Mouse (Mus musculus) ES-Bruce4 (cell line): Measurements from ENCODE around the gene Fbxl17.

Experiments used
- CTCF ChIP-seq: IDR thresholded peaks from one replicate; pipeline ENCODE4 v1.8.1; 2011; ENCODE audit warnings: low read depth, low read length
- EP300 ChIP-seq: IDR thresholded peaks from 2 replicates; pipeline ENCODE4 v1.6.1; 2011; ENCODE audit warnings: low read depth, low read length; ENCODE audit not compliant: insufficient read depth
- POLR2A ChIP-seq: IDR thresholded peaks from one replicate; pipeline ENCODE4 v1.8.1; 2011; ENCODE audit warnings: low read length; ENCODE audit not compliant: insufficient read depth

DNA sequence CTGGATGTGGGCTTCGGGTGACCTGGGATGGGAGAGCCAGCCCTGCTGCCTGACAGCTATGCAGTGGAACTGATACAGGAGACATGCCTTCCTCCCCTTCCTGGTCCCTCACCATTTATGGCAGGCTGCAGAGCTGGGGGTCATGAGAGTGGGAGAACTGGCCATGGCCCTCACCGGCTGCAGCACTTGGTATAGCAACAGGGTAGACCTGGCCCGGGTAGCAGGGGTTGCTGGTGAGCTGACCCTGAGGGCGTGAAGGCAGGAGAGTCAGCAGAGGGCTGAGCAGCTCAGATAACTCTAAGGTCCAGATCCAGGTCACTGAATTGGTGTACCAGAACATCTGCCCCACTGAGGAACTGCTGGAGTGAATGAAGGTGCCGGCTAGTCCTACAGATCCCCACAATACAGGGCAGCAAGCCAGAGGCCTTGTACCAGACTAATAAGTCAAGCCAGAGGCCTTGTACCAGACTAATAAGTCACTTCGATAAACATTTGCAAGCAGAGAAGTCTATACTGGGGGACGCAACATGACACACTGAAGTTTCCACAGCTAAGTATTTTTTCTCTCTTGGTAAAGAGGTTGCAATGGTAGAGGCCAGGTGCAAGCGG, 296.1 kb downstream of the Fbxl17 start:
- TF ChIP-seq EP300 (no peak), POLR2A (no peak), CTCF (no peak)
